Mouse (Mus musculus) heart, postnatal 0 days (tissue): Measurements from ENCODE around the gene Slc37a3.

Experiments
- CTCF ChIP-seq: IDR thresholded peaks from 2 replicates; pipeline ENCODE4 v1.5.1; 2016; ENCODE audit warnings: antibody characterized with exemption, control low read depth, low read depth
- EP300 ChIP-seq: IDR thresholded peaks from 2 replicates; pipeline ENCODE4 v1.6.1; 2016; ENCODE audit warnings: antibody characterized with exemption, low read depth

DNA sequence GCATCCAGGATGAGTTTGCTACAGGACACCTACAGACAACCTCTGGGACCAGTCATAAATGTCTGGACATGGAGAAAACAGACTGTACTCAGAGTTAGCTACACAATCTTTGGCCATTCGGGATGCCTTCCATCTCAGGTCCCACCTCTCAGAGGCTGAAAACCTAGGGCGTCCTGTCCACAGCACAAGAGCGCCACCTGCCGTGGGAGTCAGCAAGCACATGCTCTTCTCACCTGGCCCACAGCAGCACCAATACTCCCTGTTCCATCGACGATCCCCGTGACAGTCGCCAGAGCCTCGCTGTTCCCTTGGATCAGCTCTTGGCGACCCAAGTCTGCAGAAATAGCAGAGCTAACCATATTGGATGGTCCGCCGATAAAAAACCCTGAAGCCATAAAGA is 33.5 kb downstream of the Slc37a3 start:
- TF ChIP-seq CTCF (peak; percentile 99), EP300 (no peak)
